Mouse (Mus musculus) adrenal gland, postnatal 14 days (tissue): Measurements from ENCODE around the gene Exosc9. TPM values are rescaled to one million over a fixed set of nuclear protein-coding genes. Genes with fewer than 3 reads are reported as not detected.

ENCODE experiments used
- DNase-seq: peaks from one replicate; pipeline ENCODE4 v3.0.0; 2021; ENCODE audit warnings: mixed read lengths
- long read RNA-seq, 2 experiments: library from polyadenylated mRNA; stranded (forward); transcript quantifications; one replicate each; pipeline ENCODE4 v2.0.0; 2021
- total RNA-seq: library from RNA; stranded (reverse); gene quantifications from 2 replicates; pipeline ENCODE4 v1.2.3, GENCODE M21; 2021

The Exosc9 gene
- total RNA-seq = 30.2 and 32.9 TPM in 2 replicates
- long read RNA-seq, experiment 1, transcript Exosc9-201 (12 exons, 1,617 nt) = major isoform, 38 of 54 reads
- long read RNA-seq, experiment 1, partial matches to known transcripts = 13 of 54 reads
- long read RNA-seq, experiment 1, other reads (novel, unspliced or antisense) = 3 of 54 reads
- long read RNA-seq, experiment 2, transcript Exosc9-201 (12 exons, 1,617 nt) = major isoform, 27 of 42 reads
- long read RNA-seq, experiment 2, partial matches to known transcripts = 12 of 42 reads
- long read RNA-seq, experiment 2, other reads (novel, unspliced or antisense) = 3 of 42 reads

DNA sequence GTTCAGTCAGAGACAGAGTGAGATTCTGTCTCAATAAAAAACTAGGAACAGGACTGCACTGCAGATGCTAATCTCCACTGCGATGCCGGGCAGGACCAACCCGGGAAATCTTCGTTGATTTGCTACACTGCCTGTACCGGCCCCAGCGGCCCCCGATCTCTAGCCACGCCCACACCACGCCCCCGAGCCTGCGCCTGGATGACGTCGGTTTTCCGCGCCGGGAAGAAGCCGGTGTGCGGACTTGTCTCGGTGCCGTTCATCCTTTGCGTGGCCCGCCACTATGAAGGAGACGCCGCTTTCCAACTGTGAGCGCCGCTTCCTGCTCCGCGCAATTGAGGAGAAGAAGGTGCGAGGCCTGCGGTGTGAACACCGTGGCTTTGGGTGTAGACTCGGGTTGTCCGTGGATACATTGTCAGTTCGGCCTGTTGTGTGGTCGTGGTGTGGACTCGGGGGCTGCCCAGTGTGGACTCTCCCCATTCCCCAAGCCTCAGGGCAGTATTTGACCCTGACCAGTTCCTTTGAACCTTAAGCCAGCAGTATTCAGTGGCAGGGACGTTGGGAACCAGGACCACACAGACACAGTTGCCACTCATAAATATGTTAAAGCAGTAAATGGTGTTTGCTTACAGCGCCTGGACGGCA, at the start of gene Exosc9:
Gene Exosc9 (plus strand): TSS at position 201 of the 642 bp plus-strand sequence.
- DNase-seq = peak; percentile 98

DNA sequence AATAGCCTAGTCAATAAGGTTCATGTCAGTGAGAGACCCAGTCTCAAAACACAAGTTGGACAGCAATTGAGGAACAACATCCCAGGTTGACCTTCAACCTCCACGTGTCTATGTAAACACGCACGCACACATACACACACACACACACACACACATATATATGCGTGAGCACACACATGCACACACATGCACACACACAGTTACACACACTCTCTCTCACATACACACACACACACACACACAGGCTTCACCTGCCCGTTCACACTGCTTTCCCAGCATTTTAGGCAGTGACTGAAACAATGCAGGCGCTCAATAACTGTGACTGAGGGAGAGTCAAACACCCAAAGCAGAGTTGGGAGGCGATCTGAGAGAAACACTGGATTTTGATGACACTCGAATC, 47.1 kb upstream of the Exosc9 start:
- DNase-seq = no peak

DNA sequence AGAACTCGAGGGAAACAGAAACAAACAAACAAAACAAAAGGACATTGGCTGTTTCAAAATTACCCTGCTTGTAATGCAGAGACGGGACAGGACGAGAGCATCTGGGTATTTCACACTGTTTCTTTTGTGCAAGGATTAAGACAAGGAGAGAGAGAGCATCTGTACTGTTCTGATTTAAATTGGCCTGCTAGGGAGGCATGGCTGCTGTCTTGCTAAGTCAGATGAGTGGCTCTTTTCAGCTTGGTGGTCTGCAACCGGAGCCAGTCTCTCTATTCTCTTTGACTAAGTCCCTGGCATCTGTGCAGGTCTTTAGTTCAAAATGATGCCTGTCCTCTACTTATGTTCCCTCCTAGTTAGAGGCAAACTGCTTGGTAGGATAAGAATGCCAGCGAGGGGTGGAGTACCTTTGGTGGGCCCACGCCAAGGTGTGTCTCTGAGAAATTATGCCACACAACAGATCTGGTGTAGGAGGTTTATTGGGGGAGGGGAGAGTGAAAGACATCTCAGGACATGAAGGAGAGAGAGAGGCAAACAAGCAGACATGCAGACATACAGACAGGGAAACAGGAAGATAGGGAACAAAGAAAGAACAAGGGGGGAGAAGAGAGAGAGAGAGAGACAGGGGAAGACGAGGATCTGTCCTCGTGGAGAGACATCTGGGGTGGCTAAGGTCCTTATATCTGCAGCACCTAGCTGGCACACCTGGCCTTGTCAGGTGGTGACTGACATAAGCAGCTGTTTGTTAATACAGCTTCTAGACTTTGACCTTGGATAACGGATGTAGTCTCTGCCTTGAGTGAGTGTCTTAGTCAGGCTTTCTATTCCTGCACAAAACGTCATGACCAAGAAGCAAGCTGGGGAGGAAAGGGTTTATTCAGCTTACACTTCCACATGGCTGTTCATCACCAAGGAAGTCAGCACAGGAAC, 46.3 kb upstream of the Exosc9 start:
- no peak for DNase-seq

DNA sequence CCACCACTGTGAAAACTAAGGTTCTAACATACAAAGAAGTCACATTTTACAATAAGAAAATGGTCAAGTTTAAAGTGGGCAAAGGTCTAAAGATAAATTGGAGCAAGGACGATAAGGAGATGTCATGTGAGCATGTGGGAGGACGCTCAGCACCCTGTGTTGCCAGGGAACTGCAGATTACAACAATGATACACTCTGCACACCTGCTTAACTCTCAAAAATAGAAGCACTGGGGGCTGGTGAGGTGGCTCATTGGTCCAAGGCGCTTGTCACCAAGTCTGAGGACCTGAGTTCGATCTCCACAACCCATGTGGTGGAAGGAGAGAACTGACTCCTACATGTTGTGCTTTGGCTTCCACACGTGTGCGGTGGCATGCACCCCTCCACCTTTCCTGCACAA, 40.9 kb upstream of the Exosc9 start:
- no peak for DNase-seq

DNA sequence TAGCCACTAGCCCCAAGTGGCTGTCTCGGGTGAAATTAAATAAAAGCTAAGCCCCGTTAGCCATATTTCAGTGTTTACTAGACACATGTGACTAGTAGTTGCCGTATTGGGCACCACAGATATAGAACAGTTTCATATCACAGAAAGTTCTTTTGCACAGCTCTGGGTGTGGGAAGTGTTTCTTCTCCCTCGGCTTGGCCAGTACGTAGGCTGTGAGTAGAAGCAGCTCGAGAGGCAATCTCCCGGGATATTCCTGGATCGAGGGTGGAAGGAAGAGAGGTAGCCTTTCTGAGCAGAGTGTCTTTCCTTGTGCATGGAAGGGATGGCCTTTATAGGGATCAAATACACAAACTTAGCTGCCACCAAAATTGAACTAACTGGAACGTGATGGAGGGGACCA, 36.2 kb upstream of the Exosc9 start:
- DNase-seq = no peak

DNA sequence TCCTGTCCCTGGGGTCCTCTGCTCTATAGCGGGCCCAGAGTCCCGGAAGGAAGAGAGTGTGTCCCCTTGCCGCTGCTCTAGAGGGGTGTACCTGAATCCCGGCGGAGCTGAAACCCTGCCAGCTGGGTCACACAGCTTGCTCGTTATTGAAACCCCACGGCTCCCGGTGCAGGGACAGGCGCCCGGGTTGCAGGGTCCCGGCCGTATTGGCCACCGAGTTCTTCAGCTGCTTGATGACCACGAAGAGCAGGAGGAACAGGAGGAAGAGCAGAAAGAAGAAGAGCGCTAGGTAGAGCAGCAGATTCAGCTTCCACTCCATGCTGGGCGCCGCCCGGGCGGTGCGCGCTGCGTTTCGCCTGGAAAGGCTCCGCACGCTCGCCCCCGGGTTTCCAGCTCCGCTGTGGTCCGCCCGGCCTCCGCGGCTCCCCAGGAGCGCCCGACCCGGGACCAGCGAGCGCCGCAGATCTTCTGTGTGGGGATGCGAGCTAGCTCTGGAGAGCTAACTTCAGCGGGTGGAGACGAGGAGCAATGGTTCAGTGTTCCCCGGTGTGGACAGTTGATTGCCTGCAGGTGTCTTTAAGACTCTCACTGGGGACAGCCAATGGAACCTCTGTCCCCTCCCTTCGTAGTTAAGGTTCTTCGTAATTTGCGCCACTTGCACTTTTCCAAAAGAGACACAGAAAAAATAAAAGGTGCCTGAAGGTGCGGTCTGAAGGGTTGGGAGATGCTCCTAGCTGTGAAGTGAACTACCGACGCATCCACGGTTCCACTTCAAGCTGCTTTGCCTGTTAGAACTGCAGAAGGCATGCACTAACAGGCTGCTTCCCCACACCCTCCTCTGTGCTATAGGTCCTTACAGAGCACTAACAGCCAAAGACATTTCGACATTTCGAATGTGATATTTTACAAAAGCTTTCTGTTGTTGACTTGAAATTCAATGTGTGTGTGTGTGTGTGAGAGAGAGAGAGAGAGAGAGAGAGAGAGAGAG, 31.0 kb upstream of the Exosc9 start, which contains the start of gene Gm11549:
Gene Gm11549 (minus strand): TSS at position 741 of the 988 bp plus-strand sequence.
- peak; percentile 48 for DNase-seq

DNA sequence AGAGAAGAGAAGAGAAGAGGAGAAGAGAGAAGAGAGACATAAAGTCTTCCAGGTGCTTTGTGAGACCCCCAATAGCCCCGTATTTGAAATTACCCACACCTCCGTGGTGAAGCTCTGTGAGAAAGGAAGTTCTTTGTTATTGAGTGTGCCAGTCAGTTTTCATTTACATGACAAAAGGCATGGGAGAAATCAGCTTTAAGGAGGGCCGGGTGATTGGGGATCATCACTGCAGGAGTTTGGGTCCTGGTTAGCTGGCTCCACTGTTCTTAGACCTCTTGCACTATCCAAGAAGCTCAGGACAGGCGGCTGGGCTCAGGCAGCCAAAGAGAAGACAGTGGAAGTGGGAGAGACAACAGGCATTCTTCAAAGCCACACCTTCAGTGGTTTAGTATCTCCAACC, 30.3 kb upstream of the Exosc9 start:
- no peak for DNase-seq

DNA sequence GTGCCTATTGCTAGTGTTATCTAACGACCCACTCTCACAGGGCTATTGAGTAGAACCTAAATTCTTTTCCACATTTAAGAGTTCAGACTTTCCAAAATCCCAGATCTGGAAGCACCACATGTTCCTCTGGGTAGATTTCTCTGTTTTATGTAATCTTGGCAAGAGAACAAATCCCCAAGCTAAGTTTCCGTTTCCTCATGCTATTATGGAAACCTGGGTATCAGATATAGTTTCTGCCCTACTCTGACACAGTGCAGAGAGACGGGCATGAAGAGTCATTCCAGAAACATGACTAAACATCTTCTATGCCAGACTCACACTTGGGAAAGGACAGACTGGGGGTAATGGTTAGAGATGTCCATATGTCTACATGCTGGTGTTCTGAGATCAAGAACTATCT, 27.9 kb upstream of the Exosc9 start:
- no peak for DNase-seq

DNA sequence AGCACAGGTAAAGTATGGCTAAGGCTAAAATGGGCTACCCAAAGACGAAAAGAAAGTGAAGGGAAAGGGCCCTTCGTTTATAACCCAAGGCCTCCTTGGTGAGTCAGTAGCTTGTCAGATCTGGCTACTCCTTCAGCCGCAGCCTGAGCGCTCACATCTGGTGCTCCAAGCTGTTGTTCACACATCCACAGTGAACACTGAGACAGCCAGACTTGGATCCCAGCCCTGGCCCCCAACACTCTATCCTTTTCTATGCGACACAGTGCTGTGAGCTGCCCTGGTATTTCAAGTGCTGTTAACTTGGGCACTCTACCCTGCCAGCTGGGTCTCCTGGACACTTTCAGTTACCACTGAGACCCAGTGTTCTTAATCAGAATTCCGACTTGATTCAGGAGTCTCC, 22.1 kb upstream of the Exosc9 start:
- DNase-seq = no peak

DNA sequence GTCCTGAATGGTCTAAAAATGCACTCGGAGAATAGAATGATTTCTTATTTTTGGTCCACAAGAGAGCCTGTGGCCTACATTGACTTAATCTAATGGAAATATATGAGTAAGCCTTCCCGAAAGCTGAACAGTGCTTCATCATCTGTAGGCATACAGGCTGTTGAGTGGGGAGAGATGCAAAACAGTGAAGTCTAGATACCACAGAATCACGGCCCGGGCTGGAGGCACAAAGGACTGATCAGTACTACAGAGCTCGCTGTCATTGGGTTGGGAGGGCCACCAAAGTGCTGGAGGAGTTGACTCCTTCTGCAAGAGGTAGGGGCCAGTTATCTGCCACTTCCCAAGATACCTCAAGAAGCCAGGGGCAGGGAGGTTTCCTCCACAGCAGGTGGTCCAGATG, 21.6 kb upstream of the Exosc9 start:
- no peak for DNase-seq

DNA sequence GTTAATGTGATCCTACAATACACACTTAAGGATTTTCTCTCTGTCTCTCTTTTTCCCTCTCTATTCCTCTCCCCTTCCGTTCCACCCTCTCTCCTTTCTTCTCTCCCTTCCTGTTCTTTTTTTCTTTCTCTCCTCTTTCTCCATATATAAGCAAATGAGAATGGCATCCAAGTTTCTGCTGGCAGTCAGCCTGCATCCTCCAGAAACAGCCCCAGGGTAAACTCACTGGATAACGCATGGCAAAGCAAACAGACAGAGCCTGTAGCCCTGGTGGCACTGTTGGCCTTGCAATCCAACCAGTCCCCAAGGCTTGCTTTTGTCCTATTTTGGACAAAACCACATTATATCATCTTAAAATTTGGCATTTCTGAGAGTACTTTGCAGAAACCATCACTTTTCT, 21.2 kb upstream of the Exosc9 start:
- DNase-seq = no peak

DNA sequence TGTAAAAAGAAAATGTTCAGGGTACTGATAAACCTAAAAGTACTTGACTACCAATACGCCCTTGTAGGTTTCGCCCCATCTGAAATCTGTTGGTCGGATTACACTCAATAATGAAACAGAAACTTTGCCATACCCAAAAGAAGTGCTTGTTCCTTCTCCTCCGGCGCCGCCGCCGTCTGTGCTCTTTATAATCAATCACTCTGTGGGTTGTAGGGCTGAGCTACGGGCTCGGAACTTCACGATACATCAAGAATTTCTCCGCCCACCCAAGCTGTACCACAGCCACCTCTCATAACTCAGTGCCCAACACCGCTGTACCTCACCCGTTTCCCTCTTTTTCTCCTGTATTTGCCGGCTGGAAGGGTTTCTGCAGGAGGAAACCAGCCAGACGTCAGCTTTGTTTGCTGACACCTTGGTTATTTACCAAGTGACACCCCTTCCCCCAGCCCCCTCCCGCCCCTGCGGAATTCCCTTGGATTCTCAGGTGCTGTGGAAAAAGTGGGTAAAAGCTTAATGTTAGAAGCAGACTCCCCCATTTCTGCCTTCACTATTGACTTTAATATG, 20.3 kb upstream of the Exosc9 start:
- no peak for DNase-seq

DNA sequence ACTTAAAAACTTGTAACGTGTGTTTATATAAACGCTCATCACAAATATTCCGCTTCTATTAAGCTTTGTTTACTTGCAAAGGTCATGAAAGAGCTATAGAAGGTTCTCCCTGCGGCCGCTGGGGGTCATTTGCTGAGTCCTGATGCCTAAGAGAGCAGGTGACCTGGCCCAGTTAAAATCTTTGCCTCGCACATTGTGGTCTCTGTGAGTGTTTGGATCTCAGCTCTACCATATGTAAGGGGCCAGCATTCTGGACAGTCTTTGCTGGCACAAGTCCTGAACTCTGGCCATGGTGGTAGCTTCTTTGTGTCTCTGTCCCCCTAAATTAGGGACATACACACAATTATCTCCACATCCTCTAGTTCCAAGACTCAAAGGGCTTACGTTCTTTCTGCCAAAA, 19.7 kb upstream of the Exosc9 start:
- no peak for DNase-seq

DNA sequence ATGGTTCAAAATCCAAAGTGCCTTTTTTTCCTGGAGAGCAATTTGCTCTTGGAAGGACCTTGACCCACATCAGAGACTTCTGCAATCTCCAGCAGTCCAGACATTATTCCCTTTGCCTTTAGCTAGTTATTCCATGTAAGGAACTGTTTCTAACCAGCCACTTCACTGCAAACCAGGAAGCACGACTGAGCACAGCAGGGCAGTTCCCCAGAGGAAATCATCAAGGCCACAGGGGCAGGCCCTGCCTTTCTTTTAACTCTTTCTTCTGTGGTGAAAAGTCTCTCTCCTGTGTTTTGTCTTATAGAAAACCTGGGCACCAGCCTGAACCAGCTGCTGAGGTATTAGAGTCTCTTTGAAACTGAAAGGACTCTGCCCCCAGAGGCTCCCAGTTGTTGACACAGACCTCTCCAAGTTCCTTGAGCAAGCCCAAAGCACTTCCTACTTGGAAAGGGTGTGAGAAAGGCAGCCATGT, 19.2 kb upstream of the Exosc9 start:
- peak; percentile 28 for DNase-seq

DNA sequence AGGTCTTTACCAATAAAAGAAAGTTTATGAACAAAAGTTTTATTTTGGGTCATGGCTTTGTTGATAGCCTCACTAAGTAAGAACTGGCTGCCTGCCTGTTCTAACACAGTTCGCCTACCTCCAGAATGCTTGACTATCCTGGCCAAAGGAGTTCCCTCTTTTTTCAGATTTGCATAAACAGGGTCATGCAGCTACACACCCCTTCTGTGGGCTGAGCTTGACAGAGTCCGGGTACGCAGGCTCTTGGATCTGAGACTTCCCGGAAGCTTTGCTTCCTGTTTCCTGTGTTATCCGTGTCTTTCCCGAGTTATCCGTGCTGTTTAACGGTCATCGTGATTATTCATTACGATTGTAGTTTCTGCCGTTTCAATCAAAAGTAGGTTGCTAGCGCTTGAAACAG, 16.4 kb upstream of the Exosc9 start:
- DNase-seq = no peak

DNA sequence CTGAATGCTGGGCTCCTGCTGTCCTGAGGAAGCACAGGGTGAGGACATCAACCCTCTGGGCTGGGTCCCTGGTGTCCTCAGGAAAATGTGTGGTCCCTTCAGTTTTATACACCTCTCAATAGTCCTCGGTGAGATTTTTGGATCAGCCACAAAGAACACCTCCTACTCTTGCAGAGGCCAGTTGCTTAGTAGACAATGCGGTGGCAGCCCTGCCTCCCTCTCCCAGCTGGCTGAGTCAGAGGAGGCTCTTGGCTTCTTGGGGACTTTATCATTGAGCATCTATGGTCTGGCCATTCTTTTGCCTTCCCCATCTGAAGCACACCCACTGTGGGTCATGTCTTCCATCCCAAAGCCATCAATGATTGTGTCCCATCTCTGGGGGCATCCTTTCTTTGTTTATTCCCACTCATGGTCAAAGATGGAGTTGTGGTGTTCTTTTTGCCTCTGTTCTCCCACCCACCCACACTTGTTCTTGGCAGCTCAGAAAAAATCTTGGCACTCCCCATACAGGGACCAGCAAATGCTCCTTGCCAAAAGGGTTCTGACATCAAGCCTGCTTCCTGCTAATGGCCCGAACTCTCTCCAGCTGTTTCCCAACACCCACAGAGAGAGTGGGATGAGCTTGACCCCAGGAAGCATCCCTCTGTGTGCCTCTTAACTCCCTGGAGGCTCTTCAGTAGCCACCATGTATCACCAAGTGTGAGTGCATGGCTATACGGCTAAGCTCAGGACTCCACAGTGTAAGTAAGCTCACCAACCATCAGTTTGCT, 14.5 kb upstream of the Exosc9 start:
- DNase-seq = no peak

DNA sequence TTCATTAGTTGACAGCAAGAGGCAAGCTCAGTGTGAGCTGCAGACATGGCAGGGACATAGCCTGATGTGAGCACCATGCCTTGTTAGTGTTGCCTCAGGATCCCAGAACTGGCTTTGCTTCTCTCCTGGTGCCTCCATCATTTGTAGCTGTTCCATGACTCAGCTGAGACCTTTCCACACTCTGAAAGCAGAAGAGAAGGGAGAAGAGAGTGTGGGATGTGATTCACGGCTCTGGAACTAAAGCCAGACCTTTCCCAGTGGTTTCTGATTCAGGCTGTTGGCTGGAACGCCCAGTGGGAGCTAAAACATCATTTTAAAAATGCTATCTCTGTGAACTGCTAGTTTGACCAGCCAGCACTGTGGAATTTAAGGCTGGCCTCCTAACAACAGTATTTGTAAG, 11.7 kb upstream of the Exosc9 start:
- DNase-seq = no peak

DNA sequence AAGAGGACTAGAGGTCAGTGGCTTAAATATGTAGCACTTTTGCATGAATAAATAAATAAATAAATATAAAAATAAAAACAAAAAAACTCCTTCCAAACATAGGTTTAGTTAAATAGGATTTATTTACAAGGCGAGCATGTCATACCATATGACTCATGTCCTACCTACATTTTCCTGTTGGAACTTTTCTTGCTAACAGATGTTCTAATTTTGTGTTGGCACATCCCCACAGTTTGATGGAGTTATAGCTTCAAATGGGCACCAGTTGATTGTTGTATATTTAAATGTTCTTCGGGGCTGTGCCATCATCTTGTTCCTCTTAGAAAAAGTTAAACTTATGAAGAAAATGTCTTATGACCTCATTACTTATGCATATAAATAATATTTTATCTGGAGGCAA, 11.0 kb upstream of the Exosc9 start:
- DNase-seq = no peak

DNA sequence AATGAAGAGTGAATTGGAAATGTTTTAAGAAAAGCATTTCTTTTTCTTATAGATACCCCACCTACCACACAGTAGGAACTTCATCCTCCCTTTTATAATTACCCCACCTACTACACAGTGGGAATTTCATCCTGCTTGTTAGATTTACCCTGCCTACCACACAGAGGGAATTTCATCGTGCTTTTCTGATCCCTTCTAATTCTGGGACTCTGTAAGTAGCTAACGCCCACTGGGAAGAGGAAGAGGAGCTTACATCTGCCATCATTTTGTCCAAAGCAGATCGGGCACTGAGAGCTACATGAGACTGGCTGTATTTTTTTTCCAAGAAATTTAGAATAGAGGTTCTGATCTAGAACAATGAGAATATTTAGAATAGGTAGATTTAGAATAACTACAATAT, 7.4 kb upstream of the Exosc9 start:
- DNase-seq = no peak

DNA sequence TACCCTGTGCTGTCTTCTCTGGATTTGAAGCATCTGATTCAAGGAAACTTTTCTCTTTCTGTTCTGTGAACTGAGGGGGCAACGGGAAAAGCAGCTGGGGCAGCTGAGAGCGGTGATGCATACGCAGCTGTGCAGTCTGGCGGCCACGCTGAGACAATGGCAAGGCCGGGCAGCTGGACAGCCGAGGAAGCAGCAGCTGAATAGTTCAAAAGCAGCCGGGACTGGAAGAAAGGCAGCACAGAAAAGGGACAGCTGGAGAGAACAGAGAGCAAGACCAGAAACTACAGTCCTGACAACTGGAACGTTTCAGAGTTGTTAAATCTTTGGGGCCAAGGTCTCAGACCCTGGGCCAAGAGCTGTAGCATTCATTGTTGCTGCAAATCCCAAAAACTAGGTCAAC, 1.1 kb upstream of the Exosc9 start:
- DNase-seq = peak; percentile 30
